In the genomic region with DNA sequence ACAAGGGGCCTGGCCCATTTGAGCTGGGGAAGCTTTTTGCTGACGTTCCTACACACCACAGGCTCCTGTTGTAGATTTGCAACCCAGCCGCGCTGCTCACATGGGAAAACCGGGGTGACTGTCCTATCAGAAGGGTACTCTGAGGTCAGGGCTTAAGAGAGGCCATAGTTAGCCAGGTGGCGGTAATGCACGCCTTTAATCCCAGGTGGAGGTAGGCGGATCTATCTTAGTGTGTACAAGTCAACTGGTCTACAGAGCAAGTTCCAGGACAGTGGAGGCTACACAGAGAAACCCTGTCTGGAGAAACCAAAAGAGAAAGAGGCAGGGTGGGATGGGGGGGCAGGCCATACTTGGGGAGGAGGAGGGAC, we compare ENCODE assay signal across 19 mouse cellular contexts. TPM values are rescaled to one million over a fixed set of nuclear protein-coding genes. Genes with fewer than 3 reads are reported as not detected.
A peak's percentile ranks its signal among the peaks of the same experiment; 100 is the strongest.
DNase-seq lines count a peak whose midpoint lies in the region; ATAC-seq and TF ChIP-seq lines count a peak whose summit lies in the region.
"Had no signal": no experiment of that assay in that cellular context is flagged by ENCODE, and none has a peak within 500 bp of the region (broad histone marks: within the 10 kb centered on the region; RNA-seq: fewer than 3 reads in every experiment).

No protein-coding gene starts in this region.

- H3K4me1 ChIP-seq in heart, embryonic 12.5 days (replicated peaks) = peaks cover 100% of the 10 kb centered on the region
- H3K4me1 ChIP-seq in ES-Bruce4 (ENCODE audit: control insufficient read depth, insufficient read depth, low read length) = peaks cover 12% of the 10 kb centered on the region
- H3K4me1 ChIP-seq in bone marrow, adult 2 months (ENCODE audit: control insufficient read depth, insufficient read depth, low read length) = peaks cover 20% of the 10 kb centered on the region
- H3K4me1 ChIP-seq in liver, embryonic 14.5 days (replicated peaks; ENCODE audit: control insufficient read depth in 2 of 2, insufficient read depth in 2 of 2, low read length in 1 of 2) = peaks cover 98% of the 10 kb centered on the region in 2 experiments
- H3K4me1 ChIP-seq in kidney, embryonic 14.5 days (ENCODE audit: control insufficient read depth, insufficient read depth, low read length) = peaks cover 17% of the 10 kb centered on the region

- TF ChIP-seq EP300 in ES-Bruce4 (IDR thresholded peaks at IDR 0.05; ENCODE audit: insufficient read depth, low read depth, low read length) = no peak
- TF ChIP-seq EP300 in liver, embryonic 14.5 days (IDR thresholded peaks at IDR 0.05; ENCODE audit: low read depth) = no peak

- peak overlapping the region; percentile 84 for H3K27ac ChIP-seq in heart, embryonic 12.5 days (ENCODE audit: poor library complexity, severe bottlenecking)
- 0 out of 2 replicates have a peak overlapping the region, but pooled peaks have one; percentile 12 for H3K27ac ChIP-seq in ES-Bruce4 (ENCODE audit: insufficient read depth, low read length)
- H3K27ac ChIP-seq in bone marrow, adult 2 months (ENCODE audit: control insufficient read depth, insufficient read depth, low read depth, low read length, poor library complexity) = peak overlapping the region; percentile 78
- H3K27ac ChIP-seq in liver, embryonic 14.5 days = peak overlapping the region; percentile 85
- no peak overlapping the region for H3K27ac ChIP-seq in kidney, embryonic 14.5 days (ENCODE audit: low read depth, low read length)

- DNase-seq in heart, postnatal 14 days = no peak
- DNase-seq in liver, embryonic 14.5 days (ENCODE audit: low read depth in 3 of 3, low spot score in 3 of 3) = no peak
- DNase-seq in kidney, postnatal 36 days = no peak
- no peak for DNase-seq in thymus, postnatal 14 days
- DNase-seq: adrenal gland, postnatal 25 days; cerebellum, adult 9-10 months; forebrain, postnatal 0 days; kidney, adult 2 months had no signal

- peaks cover 44% of the 10 kb centered on the region for H3K36me3 ChIP-seq in heart, embryonic 12.5 days
- H3K36me3 ChIP-seq in ES-Bruce4 (ENCODE audit: control insufficient read depth, insufficient read depth, low read length, poor library complexity, severe bottlenecking) = no peaks in the 10 kb centered on the region
- peaks cover 71% of the 10 kb centered on the region for H3K36me3 ChIP-seq in liver, embryonic 14.5 days (replicated peaks; ENCODE audit: control insufficient read depth, insufficient read depth, low read depth)
- H3K36me3 ChIP-seq in kidney, embryonic 14.5 days (ENCODE audit: control insufficient read depth, insufficient read depth, low read length) = 0 out of 2 replicates have a peak, but pooled peaks cover 6% of the 10 kb centered on the region
- H3K36me3 ChIP-seq: hindbrain, embryonic 12.5 days; neural tube, embryonic 13.5 days had no signal

- no peak for ATAC-seq in heart, embryonic 12.5 days (ENCODE audit: insufficient number of reproducible peaks, low FRiP score)
- no peak for ATAC-seq in liver, embryonic 14.5 days (ENCODE audit: insufficient read depth)
- no peak for ATAC-seq in kidney, embryonic 14.5 days (ENCODE audit: low FRiP score, low TSS enrichment)
- ATAC-seq: forebrain, postnatal 0 days; lung, postnatal 0 days had no signal

- no peaks in the 10 kb centered on the region for H3K9me3 ChIP-seq in heart, embryonic 12.5 days (replicated peaks)
- no peaks in the 10 kb centered on the region for H3K9me3 ChIP-seq in ES-Bruce4 (replicated peaks; ENCODE audit: control insufficient read depth, insufficient read depth, low read length, poor library complexity, severe bottlenecking)
- no peaks in the 10 kb centered on the region for H3K9me3 ChIP-seq in liver, embryonic 14.5 days (ENCODE audit: control insufficient read depth, low read length)
- no peaks in the 10 kb centered on the region for H3K9me3 ChIP-seq in kidney, embryonic 14.5 days (ENCODE audit: control insufficient read depth, low read length)
- H3K9me3 ChIP-seq: hindbrain, embryonic 12.5 days; megakaryocyte, embryonic 14.5 days; neural tube, embryonic 13.5 days had no signal

- no peak overlapping the region for H3K4me3 ChIP-seq in heart, embryonic 12.5 days
- H3K4me3 ChIP-seq in ES-Bruce4 (ENCODE audit: low read depth, low read length) = no peak overlapping the region
- H3K4me3 ChIP-seq in bone marrow, adult 2 months (replicated peaks; ENCODE audit: control insufficient read depth, low read depth, low read length) = no peak overlapping the region
- no peak overlapping the region for H3K4me3 ChIP-seq in liver, embryonic 14.5 days (ENCODE audit: insufficient read depth in 1 of 2, low read depth in 2 of 2, low read length in 2 of 2)
- H3K4me3 ChIP-seq in kidney, embryonic 14.5 days (ENCODE audit: low read length) = no peak overlapping the region
- H3K4me3 ChIP-seq: hindbrain, embryonic 12.5 days; neural tube, embryonic 13.5 days had no signal

- TF ChIP-seq POLR2A in ES-Bruce4 (IDR thresholded peaks at IDR 0.05; ENCODE audit: insufficient read depth, low read length) = no peak
- TF ChIP-seq POLR2A in bone marrow, adult 2 months (IDR thresholded peaks at IDR 0.05; ENCODE audit: borderline replicate concordance, control insufficient read depth, low read depth, low read length) = no peak

- no peaks in the 10 kb centered on the region for H3K27me3 ChIP-seq in heart, embryonic 12.5 days (replicated peaks)
- H3K27me3 ChIP-seq in ES-Bruce4 (ENCODE audit: control insufficient read depth, insufficient read depth, low read length, poor library complexity, severe bottlenecking) = no peaks in the 10 kb centered on the region
- H3K27me3 ChIP-seq in liver, embryonic 14.5 days (ENCODE audit: control insufficient read depth, insufficient read depth, low read length) = no peaks in the 10 kb centered on the region
- H3K27me3 ChIP-seq in kidney, embryonic 14.5 days (ENCODE audit: control insufficient read depth, insufficient read depth, low read length) = no peaks in the 10 kb centered on the region
- H3K27me3 ChIP-seq: megakaryocyte, embryonic 14.5 days; neural tube, embryonic 13.5 days had no signal

- WGBS in heart, embryonic 12.5 days = 65% methylated on average over 7 of the region's 7 CpGs
- 45% methylated on average over 7 of the region's 7 CpGs for WGBS in bone marrow, adult 2 months
- WGBS in liver, embryonic 14.5 days (ENCODE audit: insufficient replicate concordance) = 24% methylated on average over 7 of the region's 7 CpGs
- WGBS in kidney, embryonic 14.5 days = 79% methylated on average over 7 of the region's 7 CpGs

- H3K4me2 ChIP-seq in heart, embryonic 12.5 days = no peak overlapping the region
- H3K4me2 ChIP-seq in liver, embryonic 14.5 days (ENCODE audit: low read depth) = peak overlapping the region; percentile 23
- no peak overlapping the region for H3K4me2 ChIP-seq in kidney, embryonic 14.5 days (replicated peaks; ENCODE audit: low read depth, low read length)
- H3K4me2 ChIP-seq: hindbrain, embryonic 12.5 days; neural tube, embryonic 13.5 days had no signal

- H3K9ac ChIP-seq in heart, embryonic 12.5 days = peak overlapping the region; percentile 32; the same call in 1 of the 2 replicates
- no peak overlapping the region for H3K9ac ChIP-seq in ES-Bruce4 (ENCODE audit: low read depth, poor library complexity, severe bottlenecking)
- peak overlapping the region; percentile 58 for H3K9ac ChIP-seq in liver, embryonic 14.5 days (replicated peaks)
- no peak overlapping the region for H3K9ac ChIP-seq in kidney, embryonic 14.5 days (ENCODE audit: low read depth, low read length)
- H3K9ac ChIP-seq: forebrain, postnatal 0 days; neural tube, embryonic 13.5 days had no signal

- intact Hi-C loops in heart, postnatal 14 days (cut with DNase I) = no loop called here

- no peak for TF ChIP-seq CTCF in ES-Bruce4 (IDR thresholded peaks at IDR 0.05; ENCODE audit: low read depth, low read length)
- no peak for TF ChIP-seq CTCF in bone marrow, adult 2 months (IDR thresholded peaks at IDR 0.05; ENCODE audit: control insufficient read depth, insufficient read depth, low read length)
- no peak for TF ChIP-seq CTCF in liver, embryonic 14.5 days (IDR thresholded peaks at IDR 0.05; ENCODE audit: low read depth)

RNA-seq across cellular contexts. Expression of gene Zfpm1, which starts 37.8 kb away (rescaled TPM):
- polyA plus RNA-seq in heart, embryonic 12.5 days (2016; fragmentation: Nextera tagmentation; extraction: Ambion mirVana) = 8.0 and 9.2 TPM in 2 replicates
- total RNA-seq in heart, postnatal 14 days (2021) = 10 to 100 TPM; 25.5 to 26.9 TPM
- 15.5 and 16.8 TPM in 2 replicates for polyA plus RNA-seq in ES-Bruce4 (2011; ENCODE audit: insufficient read depth, insufficient read length, low read depth, missing spikeins)
- 125 and 324 TPM in 2 replicates for polyA plus RNA-seq in bone marrow, adult 2 months (2011; ENCODE audit: insufficient read depth, insufficient read length, low replicate concordance, missing spikeins)
- polyA plus RNA-seq in liver, embryonic 14.5 days (2012; rRNA removed) = 69.6 and 80.3 TPM in 2 replicates
- polyA plus RNA-seq in liver, embryonic 14.5 days (2014; fragmentation: Nextera tagmentation; extraction: Ambion mirVana) = 13.3 and 16.2 TPM in 2 replicates
- 2.7 and 2.8 TPM in 2 replicates for polyA plus RNA-seq in kidney, embryonic 14.5 days (2014; fragmentation: Nextera tagmentation; extraction: Ambion mirVana)

RNA-seq across cellular contexts. Expression of gene Trhr2, which starts 40.9 kb away (rescaled TPM):
- polyA plus RNA-seq in heart, embryonic 12.5 days (2016; fragmentation: Nextera tagmentation; extraction: Ambion mirVana) = not detected in 2 replicates
- total RNA-seq in heart, postnatal 14 days (2021) = not detected
- polyA plus RNA-seq in ES-Bruce4 (2011; ENCODE audit: insufficient read depth, insufficient read length, low read depth, missing spikeins) = not detected in 2 replicates
- not detected in 2 replicates for polyA plus RNA-seq in bone marrow, adult 2 months (2011; ENCODE audit: insufficient read depth, insufficient read length, low replicate concordance, missing spikeins)
- polyA plus RNA-seq in liver, embryonic 14.5 days (2012; rRNA removed) = not detected in 2 replicates
- not detected in 2 replicates for polyA plus RNA-seq in liver, embryonic 14.5 days (2014; fragmentation: Nextera tagmentation; extraction: Ambion mirVana)
- polyA plus RNA-seq in kidney, embryonic 14.5 days (2014; fragmentation: Nextera tagmentation; extraction: Ambion mirVana) = not detected in 2 replicates
- total RNA-seq: adrenal gland, postnatal 25 days; forebrain, postnatal 0 days; gastrocnemius, adult 8-10 months had no signal
- polyA plus RNA-seq: hindbrain, embryonic 12.5 days; large intestine, adult 2 months; limb, embryonic 11.5 days; lung, postnatal 0 days; neural tube, embryonic 13.5 days had no signal

RNA-seq across cellular contexts. Expression of gene Zc3h18, which starts 56.7 kb away (rescaled TPM):
- polyA plus RNA-seq in heart, embryonic 12.5 days (2016; fragmentation: Nextera tagmentation; extraction: Ambion mirVana) = 41.4 and 43.0 TPM in 2 replicates
- total RNA-seq in heart, postnatal 14 days (2021) = 10 to 100 TPM; 22.4 to 22.8 TPM
- 67.1 and 67.2 TPM in 2 replicates for polyA plus RNA-seq in ES-Bruce4 (2011; ENCODE audit: insufficient read depth, insufficient read length, low read depth, missing spikeins)
- polyA plus RNA-seq in bone marrow, adult 2 months (2011; ENCODE audit: insufficient read depth, insufficient read length, low replicate concordance, missing spikeins) = 38.3 and 50.7 TPM in 2 replicates
- polyA plus RNA-seq in liver, embryonic 14.5 days (2012; rRNA removed) = 15.2 and 20.4 TPM in 2 replicates
- 12.8 and 16.7 TPM in 2 replicates for polyA plus RNA-seq in liver, embryonic 14.5 days (2014; fragmentation: Nextera tagmentation; extraction: Ambion mirVana)
- polyA plus RNA-seq in kidney, embryonic 14.5 days (2014; fragmentation: Nextera tagmentation; extraction: Ambion mirVana) = 35.7 and 43.8 TPM in 2 replicates

Comparison
In these comparisons a context has a peak if more than half of its experiments do, and no peak if none do; other contexts are left out.
1. H3K9ac ChIP-seq: peak in heart, embryonic 12.5 days (single experiment) and liver, embryonic 14.5 days (single experiment); none in ES-Bruce4 (single experiment) and kidney, embryonic 14.5 days (single experiment).